Mouse (Mus musculus): ENCODE results near the gene Zdhhc13. TPM values are rescaled to one million over a fixed set of nuclear protein-coding genes. Genes with fewer than 3 reads are reported as not detected.

Gene Zdhhc13
- total RNA-seq, 1 experiment from 2014 or later: 23.1 TPM

DNA sequence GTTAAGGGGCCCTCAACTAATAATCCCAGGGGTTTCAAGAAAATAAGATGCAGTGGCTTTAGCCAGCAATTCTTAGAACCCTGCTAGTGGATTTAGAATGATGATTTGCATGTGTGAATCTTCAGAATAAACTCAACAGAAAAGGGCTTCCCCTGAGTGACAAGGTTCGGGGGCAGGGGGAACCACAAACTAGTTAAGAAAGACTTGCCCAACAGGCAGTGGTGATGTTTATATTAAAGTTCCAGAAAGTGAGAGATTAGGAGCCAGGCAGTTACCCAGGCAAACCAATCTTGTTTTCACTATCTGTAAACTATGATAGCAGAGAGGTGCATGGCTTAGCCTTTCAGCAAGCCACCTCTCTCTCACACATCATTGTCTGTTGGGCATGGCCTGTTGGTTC, 43.9 kb downstream of the Zdhhc13 start:
- no peak for ATAC-seq (replicated peaks; ENCODE audit: insufficient number of reproducible peaks, low FRiP score, low TSS enrichment, poor library complexity, severe bottlenecking)

DNA sequence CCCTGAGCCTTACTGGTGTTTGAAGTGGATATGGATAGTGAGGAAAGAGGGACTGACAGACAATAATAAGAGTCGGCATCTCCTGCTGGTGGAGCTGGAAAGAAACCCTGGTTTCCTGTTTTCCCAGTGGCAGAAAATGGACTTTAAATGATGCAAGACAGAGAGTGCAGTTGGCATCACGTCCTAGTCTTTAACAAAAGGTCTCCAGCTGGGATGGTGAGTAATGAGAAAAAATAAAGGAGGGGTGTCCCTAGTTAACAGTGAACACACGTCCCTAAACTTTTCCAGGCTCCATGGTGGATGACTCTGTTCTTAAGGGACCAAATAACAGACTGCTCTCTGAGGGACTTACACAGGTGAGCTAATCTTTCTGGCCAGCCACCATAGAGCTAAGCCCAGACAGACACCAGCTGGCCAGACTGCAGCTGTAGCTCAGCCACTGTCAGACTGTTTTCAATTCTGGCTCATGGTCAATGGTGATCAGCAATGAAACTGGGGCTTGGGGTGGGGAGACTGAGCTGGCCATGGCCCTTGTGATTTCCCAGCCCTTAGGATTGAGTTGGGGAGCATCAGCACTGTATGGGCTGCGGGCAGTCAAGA, 45.7 kb downstream of the Zdhhc13 start:
- no peak for ATAC-seq (replicated peaks; ENCODE audit: insufficient number of reproducible peaks, low FRiP score, low TSS enrichment, poor library complexity, severe bottlenecking)

DNA sequence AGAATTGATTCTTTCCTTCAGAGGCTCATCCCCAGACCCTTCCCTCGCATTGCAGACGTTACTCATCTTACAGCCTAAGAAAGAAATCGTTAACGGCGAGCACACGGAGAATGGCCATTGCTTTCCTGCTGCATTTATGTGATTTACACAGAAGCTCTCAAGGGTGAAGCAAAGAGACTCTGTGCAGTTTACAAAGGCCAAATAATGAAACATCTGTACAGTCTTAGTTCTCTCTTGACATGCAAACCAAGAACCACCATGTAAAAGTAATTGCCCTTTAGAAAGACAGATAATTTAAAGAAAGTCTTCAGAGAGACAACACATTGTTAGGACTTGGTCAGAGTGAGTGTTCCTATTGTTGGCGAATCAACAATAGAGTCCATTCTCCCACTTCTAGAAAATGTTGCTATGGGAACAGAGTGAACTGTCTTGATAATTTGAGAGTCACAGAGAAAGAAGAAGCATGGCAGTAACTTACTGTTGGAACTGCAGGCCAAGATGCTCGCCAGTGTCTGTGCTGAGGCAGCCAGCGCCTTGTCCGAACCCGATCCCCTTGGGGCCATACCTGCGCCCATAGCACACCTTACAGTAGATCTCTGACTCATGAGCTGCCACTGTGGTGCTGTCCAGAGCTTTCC, 46.3 kb downstream of the Zdhhc13 start:
- ATAC-seq (replicated peaks; ENCODE audit: insufficient number of reproducible peaks, low FRiP score, low TSS enrichment, poor library complexity, severe bottlenecking): no peak

DNA sequence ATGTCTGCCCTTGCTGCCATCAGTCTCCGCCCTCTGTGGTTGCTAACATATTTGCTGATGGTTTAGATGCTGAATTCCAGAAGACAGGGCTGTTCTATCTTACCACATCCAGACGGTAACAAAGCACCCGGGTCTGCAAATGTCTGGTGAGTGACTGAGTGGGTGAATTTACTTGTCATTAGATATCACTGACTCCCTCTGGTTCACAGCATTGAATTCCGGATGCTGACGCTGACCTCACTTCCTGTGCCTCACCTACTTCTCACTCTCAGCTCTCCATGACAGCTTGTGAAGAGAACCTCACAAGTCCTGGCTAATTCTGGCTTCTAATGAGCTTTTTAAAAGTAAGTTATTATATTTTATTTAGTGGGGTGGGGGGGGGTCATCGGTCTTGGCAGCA, 48.1 kb downstream of the Zdhhc13 start:
- no peak for ATAC-seq (replicated peaks; ENCODE audit: insufficient number of reproducible peaks, low FRiP score, low TSS enrichment, poor library complexity, severe bottlenecking)

DNA sequence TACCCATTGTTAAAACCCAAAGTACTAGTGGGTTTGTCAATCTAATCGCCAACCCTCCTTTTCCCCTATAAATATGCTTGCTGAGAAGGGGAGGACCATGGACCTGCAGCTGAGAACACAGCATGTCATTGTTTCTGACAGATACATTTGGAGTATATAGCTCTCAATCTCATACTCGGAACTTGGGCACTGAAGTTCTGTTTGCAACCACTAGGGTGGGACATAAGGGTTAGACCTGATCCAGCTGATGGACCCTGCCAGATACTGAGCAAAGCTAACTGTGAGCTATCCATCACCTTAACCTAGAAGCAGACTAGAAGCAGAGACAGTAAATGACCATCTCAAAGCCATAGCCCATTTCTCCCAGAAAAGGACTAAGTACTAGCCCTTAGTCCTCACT, 49.6 kb downstream of the Zdhhc13 start:
- ATAC-seq (replicated peaks; ENCODE audit: insufficient number of reproducible peaks, low FRiP score, low TSS enrichment, poor library complexity, severe bottlenecking): no peak

GRCm38 (mm10) chr7:48840545-48840944, 51.7 kb downstream of the Zdhhc13 start:
- no peak for ATAC-seq (replicated peaks; ENCODE audit: insufficient number of reproducible peaks, low FRiP score, low TSS enrichment, poor library complexity, severe bottlenecking)

GRCm38 (mm10) chr7:48841538-48841937, 52.7 kb downstream of the Zdhhc13 start:
- no peak for ATAC-seq (replicated peaks; ENCODE audit: insufficient number of reproducible peaks, low FRiP score, low TSS enrichment, poor library complexity, severe bottlenecking)

- no peak for ATAC-seq (replicated peaks; ENCODE audit: insufficient number of reproducible peaks, low FRiP score, low TSS enrichment, poor library complexity, severe bottlenecking)
Observed at GRCm38 (mm10) chr7:48842353-48842752, 53.5 kb downstream of the Zdhhc13 start.

GRCm38 (mm10) chr7:48843541-48843940, 54.7 kb downstream of the Zdhhc13 start:
- ATAC-seq (replicated peaks; ENCODE audit: insufficient number of reproducible peaks, low FRiP score, low TSS enrichment, poor library complexity, severe bottlenecking): no peak

GRCm38 (mm10) chr7:48845213-48845973, 56.6 kb downstream of the Zdhhc13 start:
- ATAC-seq (replicated peaks; ENCODE audit: insufficient number of reproducible peaks, low FRiP score, low TSS enrichment, poor library complexity, severe bottlenecking): no peak

- no peak for ATAC-seq (replicated peaks; ENCODE audit: insufficient number of reproducible peaks, low FRiP score, low TSS enrichment, poor library complexity, severe bottlenecking)
Observed at GRCm38 (mm10) chr7:48846755-48847154, 58.0 kb downstream of the Zdhhc13 start.

GRCm38 (mm10) chr7:48847820-48848650, 59.2 kb downstream of the Zdhhc13 start, which contains the start of gene Csrp3:
Gene Csrp3 (minus strand): TSS chr7:48848033.
- ATAC-seq (replicated peaks; ENCODE audit: insufficient number of reproducible peaks, low FRiP score, low TSS enrichment, poor library complexity, severe bottlenecking): no peak

DNA sequence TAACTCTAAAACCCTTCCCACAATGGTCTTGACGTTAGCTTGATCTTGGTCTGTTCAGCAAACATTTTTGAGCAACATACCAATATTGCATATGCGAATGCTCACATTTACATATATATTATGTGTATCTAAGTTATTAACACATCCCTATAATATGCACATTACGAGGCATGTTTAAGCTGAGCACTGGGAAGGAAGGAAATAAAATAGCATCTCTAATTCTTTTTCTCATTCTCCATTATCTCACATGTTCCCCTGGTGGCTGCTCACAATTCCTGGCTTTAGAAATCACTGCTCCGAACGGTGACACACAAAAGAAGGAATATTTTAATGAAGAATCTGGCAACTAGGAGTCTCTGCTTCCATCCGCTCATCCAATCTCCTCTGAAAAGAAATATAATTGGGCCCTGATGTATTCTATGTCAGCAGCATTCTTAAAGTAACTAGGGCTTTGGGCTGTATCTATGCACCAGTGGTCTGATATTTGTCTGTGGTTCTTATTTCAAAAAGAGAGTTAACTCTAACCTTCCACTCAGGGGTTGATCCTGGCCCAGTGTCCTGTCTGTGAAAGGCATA, 62.8 kb downstream of the Zdhhc13 start:
- ATAC-seq (replicated peaks; ENCODE audit: insufficient number of reproducible peaks, low FRiP score, low TSS enrichment, poor library complexity, severe bottlenecking): no peak

DNA sequence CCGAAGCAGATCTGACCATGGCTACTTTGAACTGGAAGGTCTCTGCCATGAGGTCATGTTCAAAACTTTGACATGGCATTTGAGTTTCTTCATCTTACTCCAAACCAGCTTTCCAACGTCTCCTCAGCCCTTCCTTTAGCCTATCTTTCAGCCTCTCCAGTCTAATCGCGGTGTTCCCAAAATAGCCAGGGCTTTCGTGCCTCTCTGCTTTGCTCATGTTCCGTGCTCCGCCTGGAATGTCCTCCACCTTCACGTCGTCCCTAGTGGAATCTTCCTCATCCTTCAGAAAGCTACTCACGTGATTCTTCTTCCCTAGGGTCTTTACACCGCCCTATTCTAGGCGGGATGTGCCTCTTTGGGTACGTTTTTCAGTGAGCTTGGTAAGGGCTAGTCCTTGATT, 64.7 kb downstream of the Zdhhc13 start:
- ATAC-seq (replicated peaks; ENCODE audit: insufficient number of reproducible peaks, low FRiP score, low TSS enrichment, poor library complexity, severe bottlenecking): no peak

DNA sequence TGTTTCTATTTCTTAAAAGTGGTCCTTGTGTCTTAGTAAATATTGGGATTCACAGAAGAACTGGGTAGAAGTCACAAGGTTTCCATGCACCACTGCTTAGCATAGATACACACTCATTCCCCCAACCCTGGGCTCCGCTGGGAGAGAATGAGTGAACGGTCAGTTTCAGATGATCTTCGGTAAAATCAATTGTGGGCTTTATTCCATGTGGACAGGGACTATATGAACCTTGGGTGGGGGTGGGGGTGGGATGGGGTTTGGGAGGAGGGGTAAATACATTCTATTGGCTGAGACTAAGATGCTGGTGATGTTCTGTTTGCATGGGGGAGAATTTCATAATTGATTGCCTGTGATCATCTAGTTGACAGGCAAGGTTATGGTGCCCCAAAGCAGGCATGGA, 66.7 kb downstream of the Zdhhc13 start:
- no peak for ATAC-seq (replicated peaks; ENCODE audit: insufficient number of reproducible peaks, low FRiP score, low TSS enrichment, poor library complexity, severe bottlenecking)

DNA sequence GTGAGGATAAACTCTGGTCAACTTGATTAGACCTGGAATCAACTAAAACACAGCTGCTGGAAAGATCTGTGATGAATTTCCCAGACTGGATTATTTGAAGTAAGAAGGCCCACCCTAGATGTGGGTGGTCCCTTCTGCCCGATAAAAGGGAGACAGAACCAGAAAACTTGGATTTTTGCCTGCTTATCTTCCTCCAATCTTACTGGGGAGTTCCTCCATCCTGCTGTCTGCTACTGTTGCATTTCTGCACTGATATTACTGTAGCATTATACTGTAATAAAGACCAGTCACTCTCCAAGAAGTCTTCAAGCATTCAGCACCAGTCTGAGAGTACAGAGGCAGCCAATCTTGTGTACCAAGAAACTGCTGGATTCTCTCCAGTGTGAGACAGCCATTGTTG, 69.5 kb downstream of the Zdhhc13 start:
- no peak for ATAC-seq (replicated peaks; ENCODE audit: insufficient number of reproducible peaks, low FRiP score, low TSS enrichment, poor library complexity, severe bottlenecking)

DNA sequence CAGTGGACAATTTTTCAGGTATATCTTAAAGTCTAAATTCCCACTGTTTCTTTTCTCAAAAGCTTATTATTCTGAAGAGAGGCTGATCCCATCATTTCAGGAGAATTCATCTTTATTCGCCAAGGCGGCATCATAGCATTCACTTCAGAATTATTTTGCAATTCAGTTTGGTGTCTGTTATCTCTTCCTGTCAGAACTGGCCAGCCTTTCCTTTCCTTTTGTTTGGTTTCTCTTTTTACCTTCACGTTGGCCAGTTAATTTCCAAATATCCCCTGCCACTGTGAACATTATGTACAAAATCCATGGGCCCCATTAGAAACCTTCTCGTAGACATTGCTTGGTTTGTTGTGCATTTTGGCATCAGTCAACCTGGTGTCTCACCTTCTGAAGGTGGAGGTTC, 70.6 kb downstream of the Zdhhc13 start:
- ATAC-seq (replicated peaks; ENCODE audit: insufficient number of reproducible peaks, low FRiP score, low TSS enrichment, poor library complexity, severe bottlenecking): no peak

- ATAC-seq (replicated peaks; ENCODE audit: insufficient number of reproducible peaks, low FRiP score, low TSS enrichment, poor library complexity, severe bottlenecking): no peak
Observed at GRCm38 (mm10) chr7:48860948-48861347, 72.1 kb downstream of the Zdhhc13 start.

DNA sequence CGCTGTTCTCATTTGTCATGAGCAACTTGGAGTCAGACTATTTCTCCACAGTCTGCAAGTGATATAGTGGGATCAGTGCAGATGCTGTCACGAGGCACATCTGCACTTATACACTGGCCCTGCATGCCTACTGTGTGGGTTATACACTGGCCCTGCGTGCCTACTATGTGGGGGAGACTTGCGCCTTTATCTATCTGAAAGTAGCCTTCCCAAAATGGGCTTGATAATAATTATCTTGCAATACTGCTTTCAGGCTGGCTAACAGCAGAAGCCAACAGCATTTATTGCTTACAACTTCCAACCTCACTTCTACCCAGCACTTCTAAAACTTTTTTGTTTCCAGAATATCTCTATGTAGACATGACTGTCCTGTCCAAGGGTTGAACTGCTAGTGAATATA, 73.0 kb downstream of the Zdhhc13 start:
- no peak for ATAC-seq (replicated peaks; ENCODE audit: insufficient number of reproducible peaks, low FRiP score, low TSS enrichment, poor library complexity, severe bottlenecking)

All from monocyte, adult 5-6 weeks (primary cell).